8 mouse cellular contexts compared by ENCODE assay signal in genomic region chr9:22389736-22390245, GRCm38 (mm10). TPM values are rescaled to one million over a fixed set of nuclear protein-coding genes. Genes with fewer than 3 reads are reported as not detected.
DNase-seq lines count a peak whose midpoint lies in the region; ATAC-seq and TF ChIP-seq lines count a peak whose summit lies in the region.

No protein-coding gene starts in this region.

- no peak for TF ChIP-seq CTCF in gastrocnemius, adult 2 months (IDR thresholded peaks at IDR 0.05)
- TF ChIP-seq CTCF in liver, postnatal 0 days (IDR thresholded peaks at IDR 0.05; ENCODE audit: low read depth) = no peak
- no peak for TF ChIP-seq CTCF in cerebellum, adult 2 months (IDR thresholded peaks at IDR 0.05; ENCODE audit: borderline replicate concordance, insufficient read depth, low read depth, low read length)

- no peak for ATAC-seq in heart, embryonic 15.5 days (replicated peaks; ENCODE audit: insufficient number of reproducible peaks, insufficient read depth, low FRiP score, low read depth)
- ATAC-seq in liver, postnatal 0 days = no peak

- H3K27ac ChIP-seq in gastrocnemius, adult 2 months = peak overlapping the region; percentile 95
- H3K27ac ChIP-seq in ES-E14 (ENCODE audit: insufficient read depth, low read depth, low read length, poor library complexity, severe bottlenecking) = peak overlapping the region; percentile 97; the same call in 1 of the 2 replicates
- peak overlapping the region; percentile 91 for H3K27ac ChIP-seq in heart, embryonic 15.5 days
- peak overlapping the region; percentile 93 for H3K27ac ChIP-seq in liver, postnatal 0 days (ENCODE audit: low read depth)
- no peak overlapping the region for H3K27ac ChIP-seq in cerebellum, adult 2 months (ENCODE audit: insufficient read depth, low read length)

- WGBS in heart, embryonic 15.5 days = 63% methylated on average over 6 of the region's 6 CpGs
- WGBS in liver, postnatal 0 days (ENCODE audit: insufficient replicate concordance) = 41% methylated on average over 6 of the region's 6 CpGs
- WGBS in cerebellum, adult 2 months = 74% methylated on average over 6 of the region's 6 CpGs

- in situ Hi-C loops in ES-E14 (cut with MboI; ENCODE audit: low sequenced_read_pairs in 2 of 2, unreplicated experiment in 2 of 2) = no loop called here

- H3K36me3 ChIP-seq in ES-E14 (ENCODE audit: control insufficient read depth, insufficient read depth, low read length, poor library complexity, severe bottlenecking) = no peaks in the 10 kb centered on the region; the same call in 1 of the 2 replicates
- H3K36me3 ChIP-seq in heart, embryonic 15.5 days = no peaks in the 10 kb centered on the region
- H3K36me3 ChIP-seq in liver, postnatal 0 days (replicated peaks; ENCODE audit: insufficient read depth, low read length) = no peaks in the 10 kb centered on the region; the same call in 1 of the 2 replicates

- no peak for DNase-seq in gastrocnemius, adult 2 months
- DNase-seq in gastrocnemius, postnatal 36 days = no peak
- no peak for DNase-seq in ES-E14 (ENCODE audit: low read depth, low spot score)
- no peak for DNase-seq in liver, postnatal 0 days
- no peak for DNase-seq in urinary bladder, postnatal 25 days (ENCODE audit: low spot score)
- DNase-seq in cerebellum, adult 2 months = no peak
- DNase-seq in urinary bladder, adult 18-20 months (ENCODE audit: low spot score in 2 of 2) = no peak

- peak overlapping the region; percentile 97; the same call in 1 of the 2 replicates for H3K9ac ChIP-seq in ES-E14 (ENCODE audit: insufficient read depth, low read depth, low read length, poor library complexity, severe bottlenecking)
- peak overlapping the region; percentile 81 for H3K9ac ChIP-seq in heart, embryonic 15.5 days
- H3K9ac ChIP-seq in liver, postnatal 0 days (replicated peaks) = peak overlapping the region; percentile 97

- no peaks in the 10 kb centered on the region for H3K9me3 ChIP-seq in ES-E14 (ENCODE audit: control insufficient read depth, insufficient read depth, low read depth, low read length)
- H3K9me3 ChIP-seq in heart, embryonic 15.5 days (replicated peaks) = no peaks in the 10 kb centered on the region
- H3K9me3 ChIP-seq in liver, postnatal 0 days (ENCODE audit: low read length) = no peaks in the 10 kb centered on the region

- peaks cover 6 to 15% of the 10 kb centered on the region in 2 experiments; a peak in 3 of 4 replicates for H3K4me1 ChIP-seq in ES-E14 (ENCODE audit: control insufficient read depth in 2 of 2, insufficient read depth in 2 of 2, low read length in 2 of 2, poor library complexity in 1 of 2)
- peaks cover 15% of the 10 kb centered on the region for H3K4me1 ChIP-seq in heart, embryonic 15.5 days (replicated peaks)
- peaks cover 15% of the 10 kb centered on the region for H3K4me1 ChIP-seq in liver, postnatal 0 days (ENCODE audit: insufficient read depth)
- H3K4me1 ChIP-seq in cerebellum, adult 2 months (ENCODE audit: control insufficient read depth, insufficient read depth, low read length) = no peaks in the 10 kb centered on the region

- H3K4me2 ChIP-seq in heart, embryonic 15.5 days = peak overlapping the region; percentile 82
- peak overlapping the region; percentile 97 for H3K4me2 ChIP-seq in liver, postnatal 0 days (ENCODE audit: low read depth, low read length)

- TF ChIP-seq EP300 in liver, postnatal 0 days (IDR thresholded peaks at IDR 0.05; ENCODE audit: low read depth) = no peak

- peak overlapping the region; percentile 95 for H3K4me3 ChIP-seq in gastrocnemius, adult 2 months
- H3K4me3 ChIP-seq in ES-E14 (ENCODE audit: insufficient read depth in 1 of 2, low read depth in 1 of 2, low read length in 2 of 2, poor library complexity in 1 of 2, severe bottlenecking in 1 of 2) = peak overlapping the region; percentile 80 to 92
- peak overlapping the region; percentile 92 for H3K4me3 ChIP-seq in heart, embryonic 15.5 days
- H3K4me3 ChIP-seq in liver, postnatal 0 days (ENCODE audit: low read depth, low read length) = peak overlapping the region; percentile 97
- H3K4me3 ChIP-seq in cerebellum, adult 2 months (replicated peaks; ENCODE audit: insufficient read depth, low read depth, low read length) = no peak overlapping the region

- H3K27me3 ChIP-seq in heart, embryonic 15.5 days = no peaks in the 10 kb centered on the region
- H3K27me3 ChIP-seq in liver, postnatal 0 days (ENCODE audit: insufficient read depth, low read length) = no peaks in the 10 kb centered on the region
- H3K27me3 ChIP-seq in cerebellum, adult 2 months (ENCODE audit: control insufficient read depth, insufficient read depth, low read length) = no peaks in the 10 kb centered on the region

- no peak for TF ChIP-seq POLR2A in cerebellum, adult 2 months (IDR thresholded peaks at IDR 0.05; ENCODE audit: borderline replicate concordance, insufficient read depth, low read length)

- intact Hi-C loops in gastrocnemius, adult 2 months (cut with DNase I) = loop anchor here (1.0 kb wide), 1 partner anchor 22 kb away; the partner anchor contains the start of gene 9530077C05Rik
- intact Hi-C loops in gastrocnemius, postnatal 36 days (cut with DNase I) = no loop called here

TF ChIP-seq in ES-E14, 5 proteins besides CTCF, POLR2A, EP300 and RAD21:
- no peak for TF ChIP-seq ZC3H11A (IDR thresholded peaks at IDR 0.05; ENCODE audit: borderline replicate concordance, low read depth, low read length)
- TF ChIP-seq MAFK (IDR thresholded peaks at IDR 0.05; ENCODE audit: insufficient read depth, low read depth, low read length) = no peak
- no peak for TF ChIP-seq HCFC1 (IDR thresholded peaks at IDR 0.05; ENCODE audit: borderline replicate concordance, insufficient read depth, low read length)
- no peak for TF ChIP-seq ZNF384 (IDR thresholded peaks at IDR 0.05; ENCODE audit: low read depth, low read length)
- no peak for TF ChIP-seq CHD2 (IDR thresholded peaks at IDR 0.05; ENCODE audit: low read depth, low read length)

RNA-seq across cellular contexts. Expression of gene Anln, which starts 0.8 kb away (rescaled TPM):
- under 1 TPM; 0.64 to 0.69 TPM for total RNA-seq in gastrocnemius, adult 2 months (2021)
- total RNA-seq in gastrocnemius, postnatal 36 days (2021) = 1 to 10 TPM in 1 of 2 experiments, under 1 TPM in 1; 0.96 to 1.6 TPM
- total RNA-seq in ES-E14 (2012; rRNA removed) = 155 and 168 TPM in 2 replicates
- 46.6 and 48.6 TPM in 2 replicates for polyA plus RNA-seq in heart, embryonic 15.5 days (2015; fragmentation: Nextera tagmentation; extraction: Ambion mirVana)
- polyA plus RNA-seq in liver, postnatal 0 days (2015; fragmentation: Nextera tagmentation; extraction: Ambion mirVana) = 6.9 and 7.2 TPM in 2 replicates
- polyA plus RNA-seq in cerebellum, adult 2 months (2012; rRNA removed) = 25.3 and 32.4 TPM in 2 replicates

RNA-seq across cellular contexts. Expression of gene 9530077C05Rik, which starts 21.5 kb away (rescaled TPM):
- under 1 TPM; 0.36 to 0.59 TPM for total RNA-seq in gastrocnemius, adult 2 months (2021)
- total RNA-seq in gastrocnemius, postnatal 36 days (2021) = under 1 TPM; 0.13 to 0.20 TPM
- 2.2 and 2.5 TPM in 2 replicates for total RNA-seq in ES-E14 (2012; rRNA removed)
- 2.0 and 3.1 TPM in 2 replicates for polyA plus RNA-seq in heart, embryonic 15.5 days (2015; fragmentation: Nextera tagmentation; extraction: Ambion mirVana)
- 1.2 and 1.6 TPM in 2 replicates for polyA plus RNA-seq in liver, postnatal 0 days (2015; fragmentation: Nextera tagmentation; extraction: Ambion mirVana)
- 8.6 and 9.0 TPM in 2 replicates for polyA plus RNA-seq in cerebellum, adult 2 months (2012; rRNA removed)

Comparison
In these comparisons a context has a peak if more than half of its experiments do, and no peak if none do; other contexts are left out.
1. RNA of gene Anln, which starts 0.8 kb away (total RNA-seq): 155 to 168 TPM in ES-E14; 0.96 to 1.6 TPM in gastrocnemius, postnatal 36 days and 0.64 to 0.69 TPM in gastrocnemius, adult 2 months; every median in the first group is over 10 times any median in the second.
2. Peak in every context shown above with its lines, with median percentiles within 50 percentile points of each other: H3K9ac ChIP-seq.